Mouse (Mus musculus) MEL (cell line): ENCODE results near the gene Gm40460. TPM values are rescaled to one million over a fixed set of nuclear protein-coding genes. Genes with fewer than 3 reads are reported as not detected.
A peak's percentile ranks its signal among the peaks of the same experiment; 100 is the strongest.

ENCODE experiments used
- DNase-seq: peaks from one replicate; pipeline ENCODE4 v3.0.0; 2011; ENCODE audit warnings: low read depth, low spot score
- H3K27ac ChIP-seq: 2 replicates; pipeline ENCODE4 v1.5.1; 2012; ENCODE audit warnings: low read depth, mild to moderate bottlenecking, control low read depth, low read length, moderate library complexity; ENCODE audit not compliant: control insufficient read depth
- H3K27me3 ChIP-seq, 2 experiments: fragments of 150-350 bp in 1 of 2; sonication (generic) in 1 of 2; 2 replicates each; pipeline ENCODE4 v1.6.1; 2012; ENCODE audit warnings: low read length in 2 of 2, mild to moderate bottlenecking in 2 of 2, improper control_type of control experiment in 1 of 2, moderate library complexity in 1 of 2; ENCODE audit not compliant: insufficient read depth in 2 of 2, control insufficient read depth in 1 of 2
- H3K36me3 ChIP-seq, 2 experiments: 2 replicates each; pipeline ENCODE4 v1.6.1; 2012 to 2014; ENCODE audit warnings: low read length in 2 of 2, improper control_type of control experiment in 1 of 2, inconsistent platforms in 1 of 2, mild to moderate bottlenecking in 1 of 2; ENCODE audit not compliant: insufficient read depth in 2 of 2, control insufficient read depth in 1 of 2
- H3K4me1 ChIP-seq, 2 experiments: fragments of 150-350 bp in 1 of 2; sonication (generic) in 1 of 2; 2 replicates each; pipeline ENCODE4 v1.6.1; 2012; ENCODE audit warnings: low read length in 2 of 2, improper control_type of control experiment in 1 of 2, mild to moderate bottlenecking in 1 of 2; ENCODE audit not compliant: insufficient read depth in 2 of 2, control insufficient read depth in 1 of 2
- H3K4me3 ChIP-seq, 2 experiments: fragments of 150-350 bp in 1 of 2; sonication (generic) in 1 of 2; 2 replicates each; pipeline ENCODE4 v1.5.1; 2012; ENCODE audit warnings: low read depth in 2 of 2, low read length in 2 of 2, mild to moderate bottlenecking in 2 of 2, moderate library complexity in 2 of 2, control low read depth in 1 of 2, improper control_type of control experiment in 1 of 2; ENCODE audit not compliant: control insufficient read depth in 1 of 2, insufficient read depth in 1 of 2
- H3K79me2 ChIP-seq: 2 replicates; pipeline ENCODE4 v1.6.1; 2012; ENCODE audit warnings: mild to moderate bottlenecking, low read length, moderate library complexity; ENCODE audit not compliant: control insufficient read depth, poor library complexity, insufficient read depth
- H3K9ac ChIP-seq: 2 replicates; pipeline ENCODE4 v1.6.1; 2012; ENCODE audit warnings: low read depth, mild to moderate bottlenecking, control low read depth, low read length, moderate library complexity; ENCODE audit not compliant: control insufficient read depth, poor library complexity, severe bottlenecking
- H3K9me3 ChIP-seq: fragments of 150-350 bp; sonication (generic); replicated peaks from 2 replicates; pipeline ENCODE4 v1.6.1; 2012; ENCODE audit warnings: mild to moderate bottlenecking, low read length, improper control_type of control experiment, moderate library complexity; ENCODE audit not compliant: insufficient read depth
- BHLHE40 ChIP-seq: IDR thresholded peaks from 2 replicates; pipeline ENCODE4 v1.6.1; 2012; ENCODE audit warnings: low read depth, mild to moderate bottlenecking, inconsistent platforms, low read length, improper control_type of control experiment, borderline replicate concordance
- CHD2 ChIP-seq: IDR thresholded peaks from 2 replicates; pipeline ENCODE4 v1.6.1; 2011; ENCODE audit warnings: low read length, improper control_type of control experiment
- ELF1 ChIP-seq: IDR thresholded peaks from 2 replicates; pipeline ENCODE4 v1.6.1; 2014; ENCODE audit warnings: low read depth, mild to moderate bottlenecking, inconsistent platforms, low read length, improper control_type of control experiment, moderate library complexity
- EP300 ChIP-seq, 2 experiments: IDR thresholded peaks; 2 replicates each; pipeline ENCODE4 v1.6.1; 2011; ENCODE audit warnings: improper control_type of control experiment in 2 of 2, low read length in 2 of 2, low read depth in 1 of 2, mild to moderate bottlenecking in 1 of 2
- ETS1 ChIP-seq: IDR thresholded peaks from 2 replicates; pipeline ENCODE4 v1.6.1; 2012; ENCODE audit warnings: low read depth, mild to moderate bottlenecking, inconsistent platforms, low read length, improper control_type of control experiment, moderate library complexity
- GABPA ChIP-seq: IDR thresholded peaks from 2 replicates; pipeline ENCODE4 v1.6.1; 2012; ENCODE audit warnings: low read depth, mild to moderate bottlenecking, inconsistent platforms, low read length, improper control_type of control experiment, moderate library complexity
- GATA1 ChIP-seq: IDR thresholded peaks from 2 replicates; pipeline ENCODE4 v1.6.1; 2011; ENCODE audit warnings: low read depth, low read length, improper control_type of control experiment
- HCFC1 ChIP-seq: IDR thresholded peaks from 2 replicates; pipeline ENCODE4 v1.6.1; 2012; ENCODE audit warnings: low read depth, mild to moderate bottlenecking, inconsistent platforms, low read length, improper control_type of control experiment, moderate library complexity
- MAFK ChIP-seq: IDR thresholded peaks from 2 replicates; pipeline ENCODE4 v1.6.1; 2011; ENCODE audit warnings: low read depth, mild to moderate bottlenecking, low read length, improper control_type of control experiment, borderline replicate concordance
- MAZ ChIP-seq: IDR thresholded peaks from 2 replicates; pipeline ENCODE4 v1.6.1; 2012; ENCODE audit warnings: low read depth, mild to moderate bottlenecking, inconsistent platforms, low read length, improper control_type of control experiment
- MXI1 ChIP-seq: IDR thresholded peaks from 2 replicates; pipeline ENCODE4 v1.6.1; 2011; ENCODE audit warnings: mild to moderate bottlenecking, low read depth, low read length, improper control_type of control experiment
- MYB ChIP-seq: IDR thresholded peaks from 2 replicates; pipeline ENCODE4 v1.6.1; 2011; ENCODE audit warnings: mild to moderate bottlenecking, low read depth, low read length, improper control_type of control experiment
- MYC ChIP-seq: IDR thresholded peaks from 2 replicates; pipeline ENCODE4 v1.6.1; 2011; ENCODE audit warnings: low read depth, mild to moderate bottlenecking, low read length, improper control_type of control experiment, moderate library complexity
- POLR2AphosphoS2 ChIP-seq: IDR thresholded peaks from 2 replicates; pipeline ENCODE4 v1.6.1; 2011; ENCODE audit warnings: low read length, improper control_type of control experiment
- RCOR1 ChIP-seq: IDR thresholded peaks from 2 replicates; pipeline ENCODE4 v1.6.1; 2012; ENCODE audit warnings: low read depth, mild to moderate bottlenecking, inconsistent platforms, low read length, improper control_type of control experiment
- TCF12 ChIP-seq: IDR thresholded peaks from 2 replicates; pipeline ENCODE4 v1.6.1; 2014; ENCODE audit warnings: low read depth, mild to moderate bottlenecking, inconsistent platforms, low read length, improper control_type of control experiment, moderate library complexity
- UBTF ChIP-seq: IDR thresholded peaks from 2 replicates; pipeline ENCODE4 v1.6.1; 2012; ENCODE audit warnings: low read depth, mild to moderate bottlenecking, inconsistent platforms, low read length, improper control_type of control experiment, moderate library complexity, borderline replicate concordance; ENCODE audit not compliant: insufficient read depth
- USF1 ChIP-seq: IDR thresholded peaks from 2 replicates; pipeline ENCODE4 v1.6.1; 2014; ENCODE audit warnings: low read depth, mild to moderate bottlenecking, inconsistent platforms, low read length, improper control_type of control experiment, moderate library complexity
- USF2 ChIP-seq, 2 experiments: IDR thresholded peaks; 2 replicates each; pipeline ENCODE4 v1.6.1; 2011 to 2012; ENCODE audit warnings: improper control_type of control experiment in 2 of 2, low read length in 2 of 2, borderline replicate concordance in 1 of 2, inconsistent platforms in 1 of 2, low read depth in 1 of 2, mild to moderate bottlenecking in 1 of 2; ENCODE audit not compliant: insufficient read depth in 1 of 2
- ZC3H11A ChIP-seq: IDR thresholded peaks from 2 replicates; pipeline ENCODE4 v1.6.1; 2012; ENCODE audit warnings: low read depth, mild to moderate bottlenecking, inconsistent platforms, low read length, improper control_type of control experiment
- ZNF384 ChIP-seq: IDR thresholded peaks from 2 replicates; pipeline ENCODE4 v1.6.1; 2012; ENCODE audit warnings: low read depth, mild to moderate bottlenecking, inconsistent platforms, low read length, improper control_type of control experiment
- polyA plus RNA-seq, 2 experiments: library from polyadenylated mRNA; stranded (reverse) in 1 of 2; unstranded in 1 of 2; fragments of >175 nt in 1 of 2; fragments of >200 nt in 1 of 2; gene quantifications; 2 replicates each; pipeline versions ENCODE4 v1.2.1 to v1.2.4; 2012; ENCODE audit warnings: low replicate concordance in 2 of 2, low read depth in 1 of 2; ENCODE audit not compliant: insufficient read length in 2 of 2, insufficient read depth in 1 of 2, missing spikeins in 1 of 2
- total RNA-seq: library from RNA; depleted of rRNA; stranded (reverse); fragments of 300-350 nt; gene quantifications from 2 replicates; pipeline ENCODE4 v1.2.3, GENCODE M21; 2012; rRNA removed

The Gm40460 gene
- total and polyA plus RNA-seq, 3 experiments: not detected

DNA sequence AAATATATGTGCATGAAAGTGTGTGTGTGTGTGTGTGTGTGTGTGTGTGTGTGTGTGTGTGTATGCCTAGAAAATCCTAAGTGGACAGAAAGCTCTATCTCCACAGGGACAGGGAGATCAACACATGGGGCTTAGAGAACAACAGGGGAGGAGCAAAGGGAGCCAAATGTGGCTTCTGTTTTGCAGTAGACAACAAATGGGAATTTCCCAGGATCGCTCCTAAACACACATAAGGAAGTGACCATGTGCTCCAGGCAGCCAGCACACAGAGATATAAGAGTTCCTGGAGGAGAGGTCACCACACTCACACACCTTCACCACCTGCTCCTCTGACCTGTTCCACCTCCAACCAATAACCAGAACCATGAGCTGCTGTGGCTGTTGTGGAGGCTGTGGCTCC is 39.8 kb downstream of the Gm40460 start, which contains the start of gene Krtap5-3:
Krtap5-3 (plus strand) TSS at position 301 of the 400 bp plus-strand sequence.
- DNase-seq: no peak
- no peak for TF ChIP-seq GABPA
- no peak for TF ChIP-seq MXI1
- no peak for TF ChIP-seq USF1
- TF ChIP-seq HCFC1: no peak
- no peak for TF ChIP-seq ETS1
- no peak for TF ChIP-seq MYB
- TF ChIP-seq RCOR1: no peak
- TF ChIP-seq MYC: no peak
- no peak for TF ChIP-seq UBTF
- no peak for TF ChIP-seq EP300 (IDR thresholded peaks at IDR 0.05; ENCODE audit: low read depth in 1 of 2, low read length in 2 of 2)
- TF ChIP-seq GATA1: no peak
- TF ChIP-seq, all 39 proteins: peak for 0
- no peak within 1 kb of the TSS for H3K27ac ChIP-seq
- no peaks in the 10 kb centered on the region for H3K9me3 ChIP-seq
- no peaks in the 10 kb centered on the region for H3K79me2 ChIP-seq
- H3K27me3 ChIP-seq: no peaks in the 10 kb centered on the region; a peak in 2 of 4 replicates
- no peaks in the 10 kb centered on the region for H3K4me1 ChIP-seq
- H3K9ac ChIP-seq: no peak within 1 kb of the TSS
- no peak within 1 kb of the TSS for H3K4me3 ChIP-seq
- no peaks in the 10 kb centered on the region for H3K36me3 ChIP-seq

DNA sequence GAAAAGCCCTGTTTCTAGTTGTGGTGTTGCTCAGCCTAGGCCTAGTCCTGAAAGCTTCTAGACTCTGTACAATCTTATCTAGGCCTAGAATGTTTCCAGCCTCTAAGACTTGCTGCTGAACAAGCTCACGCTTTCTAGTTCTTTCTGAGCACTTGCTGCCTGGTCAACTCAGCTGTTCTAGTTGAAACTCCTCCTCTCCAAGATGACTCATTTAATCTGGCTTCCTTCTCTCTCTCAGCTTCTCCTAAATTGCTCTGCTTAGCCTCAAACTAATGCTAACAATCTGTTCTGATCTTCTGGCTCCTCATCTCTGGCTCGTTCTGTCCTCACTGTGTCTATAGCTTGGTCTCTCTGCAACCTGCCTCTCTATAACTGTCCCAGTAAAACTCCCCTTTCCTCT is 42.1 kb downstream of the Gm40460 start:
- DNase-seq: peak; percentile 2
- no peaks in the 10 kb centered on the region for H3K9me3 ChIP-seq
- no peaks in the 10 kb centered on the region for H3K4me1 ChIP-seq
- no peak overlapping the region for H3K4me3 ChIP-seq
- H3K9ac ChIP-seq: no peak overlapping the region
- H3K79me2 ChIP-seq: no peaks in the 10 kb centered on the region
- TF ChIP-seq MAFK (no peak), ZNF384 (no peak), POLR2AphosphoS2 (no peak), HCFC1 (no peak), ZC3H11A (no peak), MAZ (no peak), ELF1 (no peak), CHD2 (no peak), TCF12 (no peak), USF2 (IDR thresholded peaks at IDR 0.05; ENCODE audit: borderline replicate concordance in 1 of 2, insufficient read depth in 1 of 2, low read depth in 1 of 2, low read length in 2 of 2) (no peak), BHLHE40 (no peak)
- H3K36me3 ChIP-seq: no peaks in the 10 kb centered on the region
- H3K27ac ChIP-seq: no peak overlapping the region
- peaks cover 0 to 2% of the 10 kb centered on the region in 2 experiments; a peak in 3 of 4 replicates for H3K27me3 ChIP-seq

Other genes with a start within 250 kb of the Gm40460 start
- gene Mob2, start 180.0 kb downstream of the Gm40460 start, total RNA-seq: 33.6 and 33.9 TPM in 2 replicates
- gene Mob2, start 180.0 kb downstream of the Gm40460 start, polyA plus RNA-seq: 10 to 100 TPM in 1 of 2 experiments, not detected in 1; 45.2 TPM
- 0.20 and 0.23 TPM in 2 replicates for gene Dusp8, start 145.2 kb downstream of the Gm40460 start, total RNA-seq
- gene Dusp8, start 145.2 kb downstream of the Gm40460 start, polyA plus RNA-seq: under 1 TPM in 1 of 2 experiments, not detected in 1; 0.31 TPM
- gene Gm45618, start 120.3 kb downstream of the Gm40460 start, total RNA-seq: not detected in 2 replicates
- gene Gm45618, start 120.3 kb downstream of the Gm40460 start, polyA plus RNA-seq: not detected
- not detected in 2 replicates for gene Gm39115, start 105.0 kb downstream of the Gm40460 start, total RNA-seq
- not detected for gene Gm39115, start 105.0 kb downstream of the Gm40460 start, polyA plus RNA-seq
- not detected in 2 replicates for gene Gm45337, start 96.5 kb downstream of the Gm40460 start, total RNA-seq
- gene Gm45337, start 96.5 kb downstream of the Gm40460 start, polyA plus RNA-seq: not detected
- gene Gm29735, start 84.0 kb downstream of the Gm40460 start, total RNA-seq: not detected in 2 replicates
- gene Gm29735, start 84.0 kb downstream of the Gm40460 start, polyA plus RNA-seq: not detected
- not detected in 2 replicates for gene Gm4553, start 75.3 kb downstream of the Gm40460 start, total RNA-seq
- not detected for gene Gm4553, start 75.3 kb downstream of the Gm40460 start, polyA plus RNA-seq
- gene Krtap5-2, start 65.1 kb downstream of the Gm40460 start, total RNA-seq: not detected in 2 replicates
- not detected for gene Krtap5-2, start 65.1 kb downstream of the Gm40460 start, polyA plus RNA-seq
- not detected in 2 replicates for gene Gm10153, start 50.7 kb downstream of the Gm40460 start, total RNA-seq
- gene Gm10153, start 50.7 kb downstream of the Gm40460 start, polyA plus RNA-seq: not detected
- gene Krtap5-3, start 39.7 kb downstream of the Gm40460 start, total RNA-seq: not detected in 2 replicates
- not detected for gene Krtap5-3, start 39.7 kb downstream of the Gm40460 start, polyA plus RNA-seq
- not detected in 2 replicates for gene Gm7579, start 29.2 kb downstream of the Gm40460 start, total RNA-seq
- gene Gm7579, start 29.2 kb downstream of the Gm40460 start, polyA plus RNA-seq: not detected
- gene Krtap5-5, start 11.1 kb downstream of the Gm40460 start, total RNA-seq: not detected in 2 replicates
- not detected for gene Krtap5-5, start 11.1 kb downstream of the Gm40460 start, polyA plus RNA-seq
- not detected in 2 replicates for gene Gm2431, start 17.3 kb upstream of the Gm40460 start, total RNA-seq
- gene Gm2431, start 17.3 kb upstream of the Gm40460 start, polyA plus RNA-seq: not detected
- gene Gm4559, start 33.3 kb upstream of the Gm40460 start, total RNA-seq: not detected in 2 replicates
- gene Gm4559, start 33.3 kb upstream of the Gm40460 start, polyA plus RNA-seq: not detected
- not detected in 2 replicates for gene Krtap5-1, start 56.0 kb upstream of the Gm40460 start, total RNA-seq
- not detected for gene Krtap5-1, start 56.0 kb upstream of the Gm40460 start, polyA plus RNA-seq
- gene Krtap5-4, start 62.5 kb upstream of the Gm40460 start, total RNA-seq: not detected in 2 replicates
- not detected for gene Krtap5-4, start 62.5 kb upstream of the Gm40460 start, polyA plus RNA-seq
- gene Ifitm10, start 132.7 kb upstream of the Gm40460 start, total RNA-seq: not detected in 2 replicates
- under 1 TPM in 1 of 2 experiments, not detected in 1; 0.21 TPM for gene Ifitm10, start 132.7 kb upstream of the Gm40460 start, polyA plus RNA-seq
- 3.2 and 8.1 TPM in 2 replicates for gene Gm49369, start 141.6 kb upstream of the Gm40460 start, total RNA-seq
- gene Gm49369, start 141.6 kb upstream of the Gm40460 start, polyA plus RNA-seq: 10 to 100 TPM in 1 of 2 experiments, not detected in 1; 15.2 TPM
- gene Ctsd, start 147.0 kb upstream of the Gm40460 start, total RNA-seq: 112 and 115 TPM in 2 replicates
- 100 to 1,000 TPM in 1 of 2 experiments, 10 to 100 TPM in 1; 89.3 to 179 TPM for gene Ctsd, start 147.0 kb upstream of the Gm40460 start, polyA plus RNA-seq
- not detected in 2 replicates for gene Syt8, start 193.8 kb upstream of the Gm40460 start, total RNA-seq
- not detected for gene Syt8, start 193.8 kb upstream of the Gm40460 start, polyA plus RNA-seq
- gene Tnni2, start 200.7 kb upstream of the Gm40460 start, total RNA-seq: not detected in 2 replicates
- under 1 TPM in 1 of 2 experiments, not detected in 1; 0.84 TPM for gene Tnni2, start 200.7 kb upstream of the Gm40460 start, polyA plus RNA-seq
- gene Lsp1, start 219.7 kb upstream of the Gm40460 start, total RNA-seq: not detected in 2 replicates
- gene Lsp1, start 219.7 kb upstream of the Gm40460 start, polyA plus RNA-seq: not detected